Mouse (Mus musculus) brown adipose tissue, adult 24 weeks (tissue): Measurements from ENCODE around the gene Kcna7. TPM values are rescaled to one million over a fixed set of nuclear protein-coding genes. Genes with fewer than 3 reads are reported as not detected.
A peak's percentile ranks its signal among the peaks of the same experiment; 100 is the strongest.

Experiments
- H3K27ac ChIP-seq: fragments of 200-500 bp; replicated peaks from 2 replicates; pipeline ENCODE4 v1.5.1; 2012; ENCODE audit warnings: low read depth, mild to moderate bottlenecking, low read length
- H3K4me1 ChIP-seq: fragments of 200-500 bp; 2 replicates; pipeline ENCODE4 v1.6.1; 2012; ENCODE audit warnings: low read length, mixed read lengths; ENCODE audit not compliant: control insufficient read depth, insufficient read depth, insufficient read length
- H3K4me3 ChIP-seq: fragments of 200-500 bp; 2 replicates; pipeline ENCODE4 v1.5.1; 2012; ENCODE audit warnings: low read depth, mild to moderate bottlenecking, low read length, moderate library complexity; ENCODE audit not compliant: insufficient read depth
- polyA plus RNA-seq: library from polyadenylated mRNA; stranded (reverse); fragments of >200 nt; gene quantifications from 2 replicates; pipeline ENCODE4 v1.2.4, GENCODE M21; 2012; ENCODE audit not compliant: missing spikeins, insufficient read depth, insufficient read length

The Kcna7 gene
- polyA plus RNA-seq, 1 experiment: not detected

DNA sequence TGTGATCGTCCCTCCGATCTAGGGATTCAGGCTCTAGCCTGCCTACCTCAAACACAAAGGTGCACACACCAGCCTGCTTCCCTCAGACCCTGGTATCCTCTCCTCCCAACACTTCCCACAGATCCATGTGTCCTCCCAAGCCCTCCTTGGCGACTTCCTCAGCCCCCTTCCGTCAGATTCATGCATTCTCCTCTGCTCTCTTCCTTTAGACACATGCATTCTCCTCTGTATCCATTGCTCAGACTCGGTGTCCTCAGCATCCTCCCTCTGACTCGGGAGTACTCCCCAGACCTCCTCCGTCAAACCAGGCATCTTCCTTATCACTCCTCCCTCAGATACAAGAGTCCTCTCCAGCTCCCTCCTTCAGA, 28.4 kb downstream of the Kcna7 start:
- H3K4me3 ChIP-seq: peak overlapping the region; percentile 78
- H3K27ac ChIP-seq: peak overlapping the region; percentile 42
- peaks cover 14% of the 10 kb centered on the region for H3K4me1 ChIP-seq

DNA sequence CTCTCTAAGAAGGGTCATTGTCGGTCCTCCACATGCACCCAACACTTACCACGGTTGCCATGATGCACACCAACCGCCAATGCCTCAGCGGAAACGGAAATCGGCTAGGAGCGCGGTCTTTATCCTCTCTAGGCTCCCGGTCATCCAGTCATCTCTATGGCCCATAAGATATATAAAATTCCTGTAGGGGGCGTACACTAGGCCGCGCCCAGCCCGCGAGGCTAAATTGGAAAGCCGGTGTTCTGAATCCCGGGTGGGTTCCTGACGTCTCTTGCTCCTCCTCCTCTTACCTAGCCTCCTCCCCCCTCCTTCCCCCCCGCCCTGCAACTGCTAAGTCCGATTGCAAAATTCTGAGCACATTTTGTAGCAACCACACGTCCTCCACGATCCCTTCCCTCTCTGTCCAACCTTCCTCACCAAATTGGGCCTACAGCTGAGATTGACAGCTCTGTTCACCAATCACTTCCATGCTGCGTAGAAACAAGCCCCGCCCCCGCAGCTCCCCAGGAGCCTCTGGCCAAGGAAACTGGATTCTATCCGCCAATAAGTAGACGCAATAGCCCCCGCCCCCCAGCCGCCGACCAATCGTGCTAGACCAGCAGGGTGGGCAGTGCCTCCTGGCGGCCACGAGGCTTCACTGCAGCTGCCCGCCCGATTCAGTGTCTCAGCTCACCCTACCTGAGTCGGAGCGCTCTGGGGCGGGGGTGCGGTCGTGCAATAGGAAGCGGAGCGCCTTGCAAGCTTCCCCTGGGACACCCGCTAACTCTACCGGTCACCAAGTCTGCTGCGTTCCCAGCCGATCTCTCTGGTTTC, 29.0 kb downstream of the Kcna7 start, which contains the start of gene Gys1:
TSS of gene Gys1 (plus strand) at position 642 of the 813 bp plus-strand sequence.
- Histone ChIP-seq H3K27ac (peak within 1 kb of the TSS; percentile 95), H3K4me1 (peaks cover 14% of the 10 kb centered on the region), H3K4me3 (peak within 1 kb of the TSS; percentile 78)

DNA sequence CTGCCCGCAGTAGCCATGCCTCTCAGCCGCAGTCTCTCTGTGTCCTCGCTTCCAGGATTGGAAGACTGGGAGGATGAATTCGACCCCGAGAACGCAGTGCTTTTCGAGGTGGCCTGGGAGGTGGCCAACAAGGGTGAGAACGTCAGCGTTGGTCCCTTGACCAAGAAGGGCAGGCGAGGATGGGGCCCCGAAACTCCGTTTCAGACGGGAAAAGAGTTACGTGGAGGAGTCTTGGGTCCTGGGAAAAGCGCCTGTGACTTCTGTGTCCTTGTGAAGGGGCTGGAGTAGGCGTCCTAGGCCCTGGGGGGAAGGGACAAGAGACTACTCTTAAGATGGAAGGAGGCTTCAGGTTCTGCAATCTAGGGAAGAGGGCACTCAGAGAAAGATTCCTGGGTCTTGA, 29.6 kb downstream of the Kcna7 start:
- Histone ChIP-seq H3K4me1 (peaks cover 14% of the 10 kb centered on the region), H3K27ac (peak overlapping the region; percentile 95), H3K4me3 (peak overlapping the region; percentile 76)

DNA sequence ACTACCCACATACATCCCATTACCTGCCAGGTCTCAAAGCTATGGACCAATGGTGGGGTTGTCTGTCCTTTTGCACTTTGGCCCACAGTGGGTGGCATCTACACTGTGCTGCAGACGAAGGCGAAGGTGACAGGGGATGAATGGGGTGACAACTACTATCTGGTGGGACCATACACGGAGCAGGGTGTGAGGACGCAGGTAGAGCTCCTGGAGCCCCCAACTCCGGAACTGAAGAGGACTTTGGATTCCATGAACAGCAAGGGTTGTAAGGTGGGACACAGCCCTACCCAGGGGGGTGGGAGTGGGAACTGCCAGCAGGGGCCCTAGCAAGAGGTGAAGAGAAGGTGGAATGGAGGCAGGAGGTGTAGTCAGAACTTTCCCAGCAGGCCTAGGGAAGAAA, 31.0 kb downstream of the Kcna7 start:
- Histone ChIP-seq H3K4me1 (peaks cover 14% of the 10 kb centered on the region), H3K27ac (peak overlapping the region; percentile 95; the same call in 1 of the 2 replicates), H3K4me3 (peak overlapping the region; percentile 76)

DNA sequence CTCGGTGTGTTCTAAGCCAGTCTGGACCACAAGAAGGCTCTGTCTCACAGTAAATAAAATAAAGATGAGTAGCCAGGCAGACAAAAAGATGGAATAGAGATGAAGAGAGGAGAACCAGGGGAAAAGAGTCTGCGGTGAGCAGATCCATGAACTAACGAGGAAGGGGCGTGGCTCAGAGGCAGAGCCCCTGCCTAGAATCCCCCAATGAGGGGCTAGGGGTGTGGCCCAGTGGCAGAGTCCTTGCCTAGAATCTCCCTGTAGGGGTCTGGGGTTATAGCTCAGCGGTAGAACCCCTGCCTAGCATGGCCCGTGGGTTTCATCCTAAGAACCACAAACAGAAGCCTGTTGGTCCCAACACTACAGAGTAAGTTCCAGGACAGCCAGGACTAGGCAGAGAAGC, 31.6 kb downstream of the Kcna7 start:
- H3K27ac ChIP-seq: no peak overlapping the region
- peaks cover 14% of the 10 kb centered on the region for H3K4me1 ChIP-seq
- no peak overlapping the region for H3K4me3 ChIP-seq

DNA sequence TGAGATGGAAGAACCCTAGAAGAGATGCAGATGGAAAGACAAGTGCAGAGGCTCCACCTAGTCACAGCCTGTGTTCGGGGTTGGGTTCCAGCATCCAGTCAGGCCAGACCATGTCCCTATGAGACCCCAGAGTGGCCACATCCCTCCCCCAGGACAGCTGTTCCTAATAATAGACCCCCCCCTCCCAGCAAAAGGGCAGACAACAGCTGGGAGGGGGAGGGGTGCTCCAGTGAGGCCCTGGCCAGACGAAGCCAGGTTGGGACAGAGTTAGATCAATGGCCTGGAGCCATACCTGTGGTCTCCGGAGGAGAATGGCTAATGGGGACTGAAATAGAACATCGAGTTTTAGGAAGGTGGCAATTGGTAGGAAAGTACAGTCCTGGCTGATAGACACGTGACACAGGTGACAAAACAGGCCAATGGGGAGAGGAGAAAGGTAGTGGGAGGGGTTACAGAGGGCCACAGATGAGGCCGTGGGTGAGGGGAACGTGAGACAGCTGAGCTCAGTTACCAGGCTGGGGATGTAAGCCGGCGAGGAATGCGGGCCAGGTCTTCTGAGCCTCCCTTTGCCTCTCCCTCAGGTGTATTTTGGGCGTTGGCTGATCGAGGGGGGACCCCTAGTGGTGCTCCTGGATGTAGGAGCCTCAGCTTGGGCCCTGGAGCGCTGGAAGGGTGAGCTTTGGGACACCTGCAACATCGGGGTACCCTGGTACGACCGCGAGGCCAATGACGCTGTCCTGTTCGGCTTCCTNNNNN, 32.2 kb downstream of the Kcna7 start, which contains the start of gene Ruvbl2:
TSS of gene Ruvbl2 (minus strand) at position 576 of the 756 bp plus-strand sequence.
- Histone ChIP-seq H3K4me1 (peaks cover 14% of the 10 kb centered on the region), H3K27ac (no peak within 1 kb of the TSS; the same call in 1 of the 2 replicates), H3K4me3 (no peak within 1 kb of the TSS)

DNA sequence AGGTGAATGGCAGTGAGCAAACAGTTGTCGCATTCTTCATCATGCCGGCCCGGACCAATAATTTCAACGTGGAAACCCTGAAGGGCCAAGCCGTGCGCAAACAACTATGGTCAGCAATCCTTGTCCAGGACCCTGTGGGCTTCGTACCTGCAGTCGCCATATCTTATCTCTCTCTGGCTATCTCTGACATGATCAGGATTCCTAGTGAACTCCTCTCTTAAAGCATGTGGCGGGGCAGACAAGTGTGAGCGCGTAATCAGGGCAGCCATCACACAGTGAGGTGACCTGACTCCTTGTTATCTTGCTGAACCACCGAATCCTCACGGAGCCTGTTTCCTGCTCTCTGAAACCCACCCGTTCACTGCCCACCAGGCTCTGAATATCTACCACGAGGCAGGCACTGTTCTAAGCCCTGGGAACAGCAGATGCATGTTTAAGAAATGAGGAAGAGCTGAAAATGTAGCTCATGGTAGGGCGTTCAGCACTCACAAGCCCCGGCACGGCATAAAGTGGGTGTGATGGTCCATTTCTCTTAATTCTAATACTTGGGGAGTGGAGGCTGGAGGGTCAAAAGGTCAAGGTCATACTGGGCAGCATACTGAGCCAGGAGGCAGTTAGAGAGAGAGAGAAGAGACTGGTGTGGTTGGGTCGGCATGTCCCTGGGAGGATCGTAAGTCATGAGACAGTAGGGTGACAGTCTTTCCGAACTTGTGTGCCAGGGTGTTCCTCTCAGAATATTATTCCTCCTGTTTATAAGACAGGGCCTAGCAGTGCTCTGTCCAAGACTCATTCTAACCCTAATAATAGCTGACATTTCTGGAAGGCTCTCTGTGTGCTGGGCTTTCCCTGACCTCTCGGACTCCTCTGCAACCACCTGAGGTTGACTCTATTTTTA, 38.3 kb downstream of the Kcna7 start:
- Histone ChIP-seq H3K4me1 (no peaks in the 10 kb centered on the region), H3K4me3 (no peak overlapping the region), H3K27ac (no peak overlapping the region)

DNA sequence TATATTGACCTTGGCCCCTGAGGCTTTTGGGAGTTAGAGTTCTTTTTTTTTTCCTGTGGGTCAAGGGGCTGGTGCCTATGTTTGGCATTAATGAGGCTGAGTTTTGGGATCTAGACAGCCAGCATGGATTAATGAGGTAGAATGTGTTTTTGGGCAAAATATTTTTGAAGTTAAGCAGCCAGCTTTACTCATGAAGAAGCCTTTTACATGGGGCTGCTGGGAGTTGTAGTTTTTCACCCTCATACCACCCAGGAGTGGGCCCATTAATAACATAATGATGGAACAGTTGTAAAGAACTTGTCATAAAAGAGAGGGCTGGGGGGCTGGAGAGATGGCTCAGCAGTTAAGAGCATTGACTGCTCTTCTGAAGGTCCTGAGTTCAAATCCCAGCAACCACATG, 41.1 kb downstream of the Kcna7 start:
- no peak overlapping the region for H3K27ac ChIP-seq

DNA sequence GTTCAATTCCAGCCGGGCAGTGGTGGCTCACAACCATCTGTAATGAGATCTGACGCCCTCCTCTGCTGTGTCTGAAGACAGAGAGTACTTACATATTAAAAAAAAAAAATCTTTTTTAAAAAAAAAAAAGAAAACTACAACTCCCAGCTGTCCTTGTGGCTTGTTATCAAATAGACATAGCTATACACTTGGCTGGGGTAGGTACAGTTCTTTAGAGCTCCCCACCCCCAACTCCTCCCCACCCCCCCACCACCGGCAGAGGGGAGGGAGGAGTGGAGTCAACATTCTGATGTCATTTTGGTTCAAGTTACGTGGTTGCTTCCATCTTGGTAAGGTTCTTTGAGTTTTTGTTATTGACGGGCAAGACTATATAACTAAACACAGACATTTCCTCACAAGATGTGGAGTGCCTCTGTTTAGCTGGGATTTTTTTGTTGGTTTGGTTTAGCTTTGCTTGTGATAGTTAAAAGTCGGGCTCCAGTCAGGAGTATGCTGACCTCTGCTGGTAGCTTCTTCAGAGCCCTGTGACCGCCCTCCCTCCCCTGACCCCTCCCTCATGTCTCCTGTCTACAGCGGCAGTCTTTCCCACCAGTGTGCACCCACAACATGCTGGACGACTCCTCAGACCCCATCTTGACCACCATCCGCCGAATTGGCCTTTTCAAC, 42.0 kb downstream of the Kcna7 start:
- H3K4me3 ChIP-seq: no peak overlapping the region
- H3K4me1 ChIP-seq: no peaks in the 10 kb centered on the region
- no peak overlapping the region for H3K27ac ChIP-seq

More for the DNA sequence above, 41.1 kb downstream of the Kcna7 start:
- Histone ChIP-seq H3K4me1 (no peaks in the 10 kb centered on the region), H3K4me3 (no peak overlapping the region)

DNA sequence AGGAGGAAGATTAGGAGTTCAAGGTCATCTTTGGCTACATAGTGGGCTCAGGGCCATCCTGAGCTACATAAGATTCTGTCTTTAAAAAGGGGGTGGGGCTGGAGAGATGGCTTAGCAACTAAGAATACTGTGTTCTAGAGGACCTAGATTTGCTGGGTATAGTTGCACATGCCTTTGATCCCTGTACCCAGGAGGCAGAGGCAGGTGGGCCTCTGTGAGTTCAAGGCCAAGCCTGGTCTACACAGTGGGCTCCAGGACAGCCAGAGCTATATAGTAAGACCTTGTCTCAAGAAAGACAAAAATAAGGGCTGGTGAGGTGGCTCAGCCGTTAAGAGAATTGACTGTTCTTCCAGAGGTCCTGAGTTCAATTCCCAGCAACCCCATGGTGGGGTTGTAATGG, 44.5 kb downstream of the Kcna7 start:
- no peaks in the 10 kb centered on the region for H3K4me1 ChIP-seq
- H3K27ac ChIP-seq: no peak overlapping the region

DNA sequence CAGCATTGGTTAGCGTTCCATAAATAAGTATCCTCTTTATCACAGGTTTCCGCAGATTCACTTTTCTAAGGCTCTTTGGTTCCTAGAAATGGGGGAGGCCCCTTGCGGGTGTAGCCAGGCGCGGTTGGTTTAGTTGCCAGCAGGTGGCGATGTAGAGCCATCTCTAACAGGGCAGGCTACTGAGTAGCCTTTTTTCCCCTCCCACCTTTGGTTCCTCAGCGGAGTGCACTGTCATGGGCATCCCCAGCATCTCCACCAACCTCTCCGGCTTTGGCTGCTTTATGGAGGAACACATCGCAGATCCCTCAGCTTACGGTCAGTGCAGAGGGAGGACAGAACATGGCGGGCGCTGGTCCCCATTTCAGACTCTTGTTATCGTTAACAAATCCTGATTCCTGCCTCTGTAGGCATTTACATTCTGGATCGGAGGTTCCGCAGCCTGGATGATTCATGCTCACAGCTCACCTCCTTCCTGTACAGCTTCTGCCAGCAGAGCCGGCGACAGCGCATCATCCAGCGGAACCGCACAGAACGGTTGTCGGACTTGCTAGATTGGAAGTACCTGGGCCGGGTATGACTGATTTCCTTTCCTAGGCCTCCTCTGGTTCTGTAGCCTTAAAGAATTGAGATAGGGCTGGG, 46.0 kb downstream of the Kcna7 start:
- Histone ChIP-seq H3K4me1 (peaks cover 3% of the 10 kb centered on the region; the same call in 1 of the 2 replicates), H3K27ac (no peak overlapping the region), H3K4me3 (no peak overlapping the region)

More for the DNA sequence above, 44.5 kb downstream of the Kcna7 start:
- H3K4me3 ChIP-seq: no peak overlapping the region

DNA sequence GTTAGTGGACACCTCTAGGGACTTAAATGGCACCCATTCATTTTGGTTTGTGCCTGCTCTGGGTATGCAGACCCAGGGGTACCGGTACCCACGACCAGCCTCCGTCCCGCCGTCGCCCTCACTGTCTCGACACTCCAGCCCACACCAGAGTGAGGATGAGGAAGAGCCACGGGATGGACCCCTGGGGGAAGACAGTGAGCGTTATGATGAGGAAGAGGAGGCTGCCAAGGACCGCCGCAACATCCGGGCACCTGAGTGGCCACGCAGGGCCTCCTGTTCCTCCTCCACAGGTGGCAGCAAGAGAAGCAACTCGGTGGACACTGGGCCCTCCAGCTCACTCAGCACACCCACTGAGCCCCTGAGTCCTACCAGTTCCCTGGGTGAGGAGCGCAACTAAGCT, 49.5 kb downstream of the Kcna7 start:
- Histone ChIP-seq H3K27ac (no peak overlapping the region), H3K4me1 (peaks cover 3% of the 10 kb centered on the region), H3K4me3 (no peak overlapping the region)

DNA sequence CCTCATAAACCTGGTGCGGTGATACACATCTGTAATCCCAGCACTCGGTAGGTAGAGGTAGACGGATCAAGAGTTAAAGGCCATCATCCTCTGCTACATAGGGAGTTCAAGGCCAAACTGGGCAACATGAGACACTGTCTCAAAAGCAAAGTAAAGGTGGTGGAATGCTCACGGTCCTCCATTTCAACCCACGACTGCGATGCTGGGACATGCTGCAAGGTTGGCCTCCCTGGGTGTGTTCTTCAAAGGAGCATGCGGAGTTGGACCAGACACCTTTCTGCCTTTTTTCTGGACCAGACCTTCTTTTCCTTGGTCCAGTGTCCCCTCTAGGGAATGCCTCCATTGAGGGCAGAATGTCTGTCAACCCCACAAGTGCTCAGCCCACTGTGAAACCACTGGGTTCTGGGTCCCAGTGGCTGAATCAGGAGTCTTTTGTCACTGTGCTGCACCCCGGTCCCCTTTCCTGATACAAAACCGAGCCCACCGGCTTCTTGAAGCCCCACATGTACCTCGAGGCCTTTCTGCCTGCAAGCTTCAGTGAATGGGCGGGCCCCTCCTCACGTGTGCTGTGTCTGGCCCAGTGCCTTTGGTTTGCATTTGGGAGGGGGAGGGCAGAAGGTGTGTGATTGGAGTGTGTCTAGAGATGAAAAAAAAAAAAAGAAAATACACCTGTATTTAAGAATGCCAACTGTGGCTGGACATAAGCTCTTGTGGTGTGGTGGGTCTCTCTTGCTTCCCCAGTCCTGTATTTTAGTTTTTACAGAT, 50.7 kb downstream of the Kcna7 start:
- H3K27ac ChIP-seq: 0 out of 2 replicates have a peak overlapping the region, but pooled peaks have one; percentile 53
- H3K4me3 ChIP-seq: no peak overlapping the region
- peaks cover 5% of the 10 kb centered on the region for H3K4me1 ChIP-seq
